Mouse (Mus musculus) bone marrow macrophage, adult 2 months (primary cell): Measurements from ENCODE around the gene Itprid2.

Experiments used
- CTCF ChIP-seq: IDR thresholded peaks from 2 replicates; pipeline ENCODE4 v1.5.1; 2012; ENCODE audit warnings: low read depth, mild to moderate bottlenecking, low read length, moderate library complexity
- POLR2A ChIP-seq: IDR thresholded peaks from 2 replicates; pipeline ENCODE4 v1.6.1; 2012; ENCODE audit warnings: mild to moderate bottlenecking, low read depth, low read length, borderline replicate concordance

- TF ChIP-seq POLR2A = no peak
- no peak for TF ChIP-seq CTCF
Observed at GRCm38 (mm10) chr2:79647094-79647493, 11.9 kb downstream of the Itprid2 start.
